Mouse (Mus musculus) c-Kit-negative CD71-positive TER-119-positive erythroid progenitor cells, embryonic 14.5 days (primary cell): ENCODE measurements around the gene Lrch4.

Experiments used
- DNase-seq: peaks from one replicate; pipeline ENCODE4 v3.0.0-alpha.2; 2013; ENCODE audit warnings: low read depth, low spot score

The Lrch4 gene

GRCm38 (mm10) chr5:137628498-137629305 lies at the start of gene Lrch4, which contains the start of the genes Fbxo24 and Gm20605:
TSS of gene Lrch4 (plus strand) at chr5:137629121.
TSS of gene Fbxo24 (minus strand) at chr5:137629002.
TSS of gene Gm20605 (plus strand) at chr5:137629175.
- peak; percentile 99 for DNase-seq

DNA sequence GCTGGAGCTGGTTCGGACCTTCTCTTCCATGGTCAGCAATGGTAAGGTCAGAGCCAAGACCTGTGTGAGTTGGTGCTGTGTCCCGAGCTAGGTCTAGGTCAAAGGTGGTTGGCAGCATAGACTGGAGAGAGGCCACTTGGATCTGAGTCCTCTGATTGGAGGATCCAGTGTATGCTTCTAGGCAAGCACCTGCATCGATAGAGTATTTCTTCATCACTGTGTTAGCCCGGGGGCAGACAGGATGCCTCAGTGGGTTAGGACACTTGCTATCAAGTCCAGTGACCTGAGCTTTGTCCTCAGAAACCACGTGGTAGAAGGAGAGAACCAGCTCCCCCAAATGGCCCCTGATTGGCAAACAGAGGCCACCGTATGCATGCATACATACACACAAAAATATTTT lies 48.7 kb upstream of the Lrch4 start:
- no peak for DNase-seq

GRCm38 (mm10) chr5:137582702-137583101 lies 46.2 kb upstream of the Lrch4 start:
- no peak for DNase-seq

DNA sequence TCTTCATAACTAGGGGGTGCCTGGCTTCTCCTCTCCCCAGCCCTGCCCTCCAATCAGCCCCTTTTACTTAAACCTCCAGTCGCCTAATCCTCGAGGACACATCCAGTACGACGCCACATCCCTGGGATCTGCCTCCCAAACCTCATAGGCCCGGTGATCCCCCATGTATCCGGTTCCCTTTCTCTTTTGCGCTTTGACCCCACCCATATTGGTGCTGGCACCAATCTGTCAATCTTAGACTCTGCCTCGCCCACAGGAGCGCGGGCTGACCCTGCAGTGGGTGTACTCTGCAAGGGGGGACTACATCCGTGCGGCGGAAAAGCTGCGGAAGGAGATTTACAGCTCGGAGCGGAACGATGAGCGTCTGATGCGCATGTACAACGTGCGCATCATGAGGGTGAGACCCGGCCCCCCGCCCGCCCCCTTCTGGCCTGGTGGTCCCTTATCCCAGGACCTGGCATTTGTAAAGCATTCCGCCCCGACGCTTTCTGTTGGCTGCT lies 45.2 kb upstream of the Lrch4 start:
- DNase-seq: no peak

DNA sequence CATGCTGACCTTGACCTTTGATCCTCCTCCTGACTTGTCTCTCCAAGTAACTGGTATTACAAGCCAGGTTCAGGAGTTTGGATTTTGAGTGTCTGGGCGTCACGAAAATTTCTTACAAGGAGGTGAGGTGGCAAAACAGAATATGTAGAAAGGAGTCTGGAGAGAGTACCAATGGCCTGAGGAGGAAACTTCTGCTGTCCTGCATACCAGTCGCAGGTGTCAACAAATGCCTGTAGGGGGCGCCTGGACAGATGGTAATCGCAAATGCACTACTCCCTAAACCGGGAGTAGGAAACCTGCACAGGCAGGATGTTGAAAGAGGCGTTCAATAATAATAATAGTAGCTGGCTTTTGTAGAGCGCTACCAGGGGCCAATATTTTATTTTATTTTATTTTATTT lies 43.9 kb upstream of the Lrch4 start:
- DNase-seq: no peak

- no peak for DNase-seq
These were observed 38.4 kb upstream of the Lrch4 start for GRCm38 (mm10) chr5:137590507-137590906.

GRCm38 (mm10) chr5:137595921-137596320 lies 33.0 kb upstream of the Lrch4 start:
- DNase-seq: no peak

DNA sequence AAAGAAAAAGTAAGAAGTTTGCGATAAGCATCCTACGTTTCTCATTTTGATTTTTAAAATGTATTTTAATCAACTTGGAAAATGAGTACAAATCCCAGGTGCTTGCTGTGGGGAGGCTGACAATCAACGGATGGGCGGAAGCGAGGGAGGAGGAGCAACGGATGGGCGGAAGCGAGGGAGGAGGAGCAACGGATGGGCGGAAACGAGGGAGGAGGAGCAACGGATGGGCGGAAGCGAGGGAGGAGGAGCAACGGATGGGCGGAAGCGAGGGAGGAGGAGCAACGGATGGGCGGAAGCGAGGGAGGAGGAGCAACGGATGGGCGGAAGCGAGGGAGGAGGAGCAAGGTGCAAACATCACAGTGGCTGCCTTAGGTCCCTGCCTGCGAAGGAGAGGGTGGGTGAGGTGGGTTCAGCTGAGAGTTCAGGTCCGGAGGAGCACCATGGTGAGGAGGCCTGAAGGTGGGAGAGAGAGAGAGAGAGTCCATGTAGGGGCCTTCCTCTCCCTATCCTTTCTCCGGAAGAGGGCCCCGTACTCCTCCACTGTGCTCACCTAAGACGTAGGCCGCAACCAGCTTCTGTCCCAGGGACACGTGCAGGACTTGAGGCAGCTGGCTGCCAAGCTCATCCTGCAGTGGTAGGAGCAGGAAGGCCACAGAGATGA lies 32.2 kb upstream of the Lrch4 start:
- DNase-seq: no peak

DNA sequence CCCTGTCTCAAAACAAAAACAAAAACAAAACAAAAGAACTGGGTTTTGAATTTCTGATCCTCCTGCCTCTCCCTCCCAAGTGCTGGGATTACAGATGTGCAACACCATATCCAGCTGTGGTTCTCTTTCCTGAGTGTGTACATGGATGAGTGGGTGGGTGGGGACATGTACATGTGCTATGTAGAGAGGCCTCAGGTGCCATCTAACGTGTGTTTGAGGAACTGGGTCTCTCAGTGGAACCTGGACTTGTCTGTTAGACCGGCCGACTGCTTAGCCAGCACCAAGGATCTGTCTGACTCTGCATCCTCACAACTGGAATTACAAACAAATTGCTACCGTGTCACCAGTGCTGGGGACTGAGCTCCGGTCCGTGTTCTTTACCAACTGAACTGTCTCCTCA lies 31.3 kb upstream of the Lrch4 start:
- no peak for DNase-seq

- no peak for DNase-seq
These were observed 30.7 kb upstream of the Lrch4 start for GRCm38 (mm10) chr5:137598100-137598826.

GRCm38 (mm10) chr5:137599600-137599999 lies 29.3 kb upstream of the Lrch4 start:
- DNase-seq: no peak

DNA sequence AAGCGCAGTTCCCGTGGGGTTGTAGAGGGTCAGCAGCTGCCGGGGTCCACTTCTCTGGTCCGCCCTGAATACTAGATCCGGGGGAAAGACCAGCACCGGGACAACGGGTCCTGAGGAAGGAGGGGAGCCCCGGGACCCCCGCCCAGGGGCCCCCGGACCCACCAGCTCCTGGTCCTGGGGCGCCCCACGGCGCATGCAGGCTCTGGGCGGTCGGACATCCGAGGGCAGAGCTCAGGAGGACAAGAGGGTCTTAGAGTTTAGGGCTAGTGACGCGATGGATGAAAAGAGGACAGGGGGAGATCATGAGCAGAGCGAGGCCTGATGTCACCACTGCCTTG lies 28.7 kb upstream of the Lrch4 start:
- DNase-seq: no peak

- DNase-seq: peak; percentile 98
These were observed 28.1 kb upstream of the Lrch4 start, which contains the start of gene Mospd3 for GRCm38 (mm10) chr5:137600619-137601364. TSS of gene Mospd3 (minus strand) at chr5:137601058.

- no peak for DNase-seq
These were observed 27.6 kb upstream of the Lrch4 start for GRCm38 (mm10) chr5:137601365-137601729.

GRCm38 (mm10) chr5:137607860-137608653 lies 20.9 kb upstream of the Lrch4 start:
- no peak for DNase-seq

DNA sequence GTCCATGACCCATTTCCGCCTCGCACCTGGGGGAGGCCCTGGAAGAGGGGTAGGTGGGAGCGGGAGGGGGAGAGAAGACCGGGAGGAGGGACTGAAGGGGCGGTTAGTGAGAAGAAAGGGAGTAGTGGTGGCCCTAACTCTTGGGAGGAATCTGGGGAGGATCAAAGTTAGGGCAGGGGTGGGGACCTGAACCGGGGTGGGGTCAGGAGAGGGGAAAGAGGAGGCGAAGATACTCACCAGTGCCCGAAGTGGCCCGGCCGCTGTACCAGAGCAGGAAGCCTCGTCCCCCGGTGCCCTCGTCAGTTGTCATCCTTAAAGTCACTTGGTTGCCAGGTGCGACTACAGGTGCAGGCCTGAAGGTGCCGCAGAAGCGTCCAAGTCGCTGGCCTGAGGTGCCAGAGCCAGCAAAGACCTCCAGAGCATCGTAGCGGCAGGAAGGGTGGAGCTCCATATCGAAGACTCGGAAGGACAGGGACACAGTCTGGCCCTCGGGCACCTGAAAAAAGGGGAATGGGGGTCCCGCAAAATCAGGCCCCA lies 20.2 kb upstream of the Lrch4 start:
- DNase-seq: no peak

DNA sequence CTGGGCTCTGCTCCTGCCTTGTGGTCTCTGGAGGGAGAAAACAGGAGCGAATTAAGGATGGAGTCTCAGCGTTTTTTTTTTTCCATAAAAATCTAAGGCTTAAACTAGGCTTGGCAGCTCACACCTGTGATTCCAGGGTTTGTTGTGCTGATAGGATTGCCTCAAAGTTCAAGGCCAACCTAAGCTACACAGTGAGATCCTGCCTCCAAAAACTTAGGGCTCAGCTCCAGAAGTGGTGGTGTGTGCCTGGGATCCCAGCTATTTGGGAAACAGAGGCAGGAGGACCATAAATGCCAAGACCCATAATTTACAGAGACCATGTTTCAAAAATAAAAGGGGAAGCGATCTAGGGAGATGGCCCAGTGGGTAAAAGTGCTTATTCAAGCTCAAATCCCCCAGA lies 19.6 kb upstream of the Lrch4 start:
- DNase-seq: no peak

GRCm38 (mm10) chr5:137610056-137610455 lies 18.9 kb upstream of the Lrch4 start:
- DNase-seq: no peak

DNA sequence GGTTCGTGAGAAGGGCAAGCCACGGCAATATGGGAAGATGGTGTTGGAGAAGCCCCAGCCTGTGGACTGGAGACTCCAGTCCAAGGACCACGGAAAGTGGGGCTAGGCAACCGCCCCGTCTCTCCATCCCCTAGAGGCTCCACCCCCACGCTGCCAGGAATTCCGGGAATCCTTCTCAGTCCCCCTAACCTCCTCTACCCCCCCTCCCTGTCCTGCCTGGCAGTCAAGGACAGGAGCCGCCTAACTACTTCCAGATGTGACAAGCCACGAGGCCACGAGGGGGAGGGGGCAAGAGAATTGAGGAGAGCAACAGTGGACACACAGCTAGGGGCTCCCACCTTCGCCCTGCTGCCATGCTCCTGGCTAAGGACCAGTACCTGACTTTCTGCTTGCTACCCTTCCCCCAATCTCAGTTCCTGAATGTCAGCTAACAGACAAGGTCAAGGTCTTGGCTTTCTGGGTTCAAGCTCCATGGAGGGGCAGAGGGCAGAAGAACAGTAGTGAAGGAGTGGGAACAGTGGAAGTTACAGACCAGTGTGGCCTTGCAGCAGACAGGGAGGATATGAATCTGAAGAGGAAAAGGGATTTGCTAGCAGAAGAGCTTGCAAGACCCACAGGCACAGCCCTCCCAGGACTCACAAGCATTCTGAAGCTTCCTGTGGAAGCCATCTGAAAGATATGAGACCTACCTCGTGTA lies 18.2 kb upstream of the Lrch4 start:
- no peak for DNase-seq

DNA sequence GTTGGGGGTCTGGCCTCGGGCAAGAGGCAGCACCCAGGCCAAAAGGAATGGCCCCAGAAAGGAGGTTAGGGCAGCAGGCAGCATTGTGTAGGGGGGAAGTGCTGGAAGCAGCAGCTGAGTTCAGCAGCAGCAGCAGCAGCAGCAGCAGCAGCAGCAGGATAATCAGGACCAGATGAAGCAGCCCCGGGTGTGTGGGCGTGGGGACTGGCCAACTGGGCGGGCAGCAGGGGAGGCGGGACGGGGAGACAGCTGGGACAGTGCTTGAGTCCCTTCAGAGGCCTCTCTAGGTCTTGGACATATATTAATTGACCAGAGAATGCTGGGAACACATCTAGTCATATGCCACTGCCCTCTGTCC lies 17.7 kb upstream of the Lrch4 start:
- no peak for DNase-seq
